Mouse (Mus musculus) limb, embryonic 11.5 days (tissue): ENCODE results near the gene Mydgf. TPM values are rescaled to one million over a fixed set of nuclear protein-coding genes. Genes with fewer than 3 reads are reported as not detected.

Experiments used
- ATAC-seq: fragments of 200-750 bp; cut with Nextera tagmentation; 2 replicates; pipeline ENCODE4 v1.8.0; 2017; ENCODE audit warnings: low read depth; ENCODE audit not compliant: insufficient number of reproducible peaks, low FRiP score, low TSS enrichment
- DNase-seq: peaks from one replicate; pipeline ENCODE4 v3.0.0-alpha.2; 2015; ENCODE audit warnings: low spot score
- H3K27ac ChIP-seq: fragments of 300-500 bp; sonication (generic); replicated peaks from 2 replicates; pipeline ENCODE4 v1.5.1; 2014; ENCODE audit warnings: low read depth, mild to moderate bottlenecking, low read length
- H3K27me3 ChIP-seq: fragments of 300-500 bp; sonication (generic); 2 replicates; pipeline ENCODE4 v1.6.1; 2014; ENCODE audit warnings: mild to moderate bottlenecking, low read length, mixed read lengths; ENCODE audit not compliant: control insufficient read depth, insufficient read depth
- H3K36me3 ChIP-seq: fragments of 300-500 bp; sonication (generic); 2 replicates; pipeline ENCODE4 v1.6.1; 2014; ENCODE audit warnings: mild to moderate bottlenecking, low read length, moderate library complexity, mixed read lengths; ENCODE audit not compliant: control insufficient read depth, insufficient read depth
- H3K4me1 ChIP-seq: fragments of 300-500 bp; sonication (generic); 2 replicates; pipeline ENCODE4 v1.6.1; 2014; ENCODE audit warnings: low read length, mixed read lengths; ENCODE audit not compliant: control insufficient read depth, insufficient read depth
- H3K4me2 ChIP-seq: fragments of 300-500 bp; sonication (generic); 2 replicates; pipeline ENCODE4 v1.6.1; 2014; ENCODE audit warnings: low read depth, mild to moderate bottlenecking, moderate library complexity; ENCODE audit not compliant: severe bottlenecking
- H3K4me3 ChIP-seq: fragments of 300-500 bp; sonication (generic); 2 replicates; pipeline ENCODE4 v1.5.1; 2014; ENCODE audit warnings: low read depth, low read length
- H3K9ac ChIP-seq: fragments of 300-500 bp; sonication (generic); 2 replicates; pipeline ENCODE4 v1.6.1; 2014; ENCODE audit warnings: mild to moderate bottlenecking, low read length
- H3K9me3 ChIP-seq: fragments of 300-500 bp; sonication (generic); 2 replicates; pipeline ENCODE4 v1.6.1; 2016; ENCODE audit warnings: low read length; ENCODE audit not compliant: control insufficient read depth
- WGBS: fragments of 180-500 bp; shearing (Covaris S2); extraction: QIAGEN DNeasy Blood & Tissue Kit; methylation state at CpG from one replicate; pipeline ENCODE4 v1.1.7; 2014; 5-methylcytosine and 5-hydroxymethylcytosine counted together
- polyA plus RNA-seq: library from polyadenylated mRNA; unstranded; fragments of >200 nt; fragmentation: Nextera tagmentation; extraction: Ambion mirVana; gene quantifications from 2 replicates; pipeline ENCODE4 v1.2.1, GENCODE M21; 2014

The Mydgf gene
- polyA plus RNA-seq, 1 experiment from 2014 or later: 65.9 TPM

DNA sequence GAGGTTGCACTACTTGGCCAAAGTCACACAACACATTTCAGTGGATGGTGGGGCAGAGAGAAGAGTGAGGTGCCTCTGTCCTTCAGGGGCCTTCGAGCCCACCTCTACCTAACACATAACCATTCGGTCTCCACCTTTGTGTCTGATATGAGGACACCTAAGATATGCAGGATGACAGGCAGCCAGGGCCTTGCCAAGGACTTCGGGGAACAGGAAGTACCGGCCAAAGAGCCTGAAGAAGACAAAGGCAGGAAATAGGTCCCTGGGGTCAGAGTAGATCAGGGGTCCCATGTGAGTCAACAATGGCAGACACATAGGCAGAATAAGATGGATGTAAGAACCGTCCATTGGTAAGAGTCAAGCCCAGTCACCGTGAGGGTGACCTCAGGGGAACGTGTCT is 47.2 kb downstream of the Mydgf start:
- WGBS: 88% methylated on average over 7 of the region's 7 CpGs
- H3K9me3 ChIP-seq: no peaks in the 10 kb centered on the region
- peaks cover 3% of the 10 kb centered on the region; the same call in 1 of the 2 replicates for H3K4me1 ChIP-seq
- no peak overlapping the region for H3K4me2 ChIP-seq
- no peak for DNase-seq
- no peak overlapping the region for H3K9ac ChIP-seq
- peaks cover 35% of the 10 kb centered on the region for H3K27me3 ChIP-seq
- no peak for ATAC-seq
- H3K36me3 ChIP-seq: no peaks in the 10 kb centered on the region
- H3K4me3 ChIP-seq: no peak overlapping the region
- no peak overlapping the region for H3K27ac ChIP-seq

DNA sequence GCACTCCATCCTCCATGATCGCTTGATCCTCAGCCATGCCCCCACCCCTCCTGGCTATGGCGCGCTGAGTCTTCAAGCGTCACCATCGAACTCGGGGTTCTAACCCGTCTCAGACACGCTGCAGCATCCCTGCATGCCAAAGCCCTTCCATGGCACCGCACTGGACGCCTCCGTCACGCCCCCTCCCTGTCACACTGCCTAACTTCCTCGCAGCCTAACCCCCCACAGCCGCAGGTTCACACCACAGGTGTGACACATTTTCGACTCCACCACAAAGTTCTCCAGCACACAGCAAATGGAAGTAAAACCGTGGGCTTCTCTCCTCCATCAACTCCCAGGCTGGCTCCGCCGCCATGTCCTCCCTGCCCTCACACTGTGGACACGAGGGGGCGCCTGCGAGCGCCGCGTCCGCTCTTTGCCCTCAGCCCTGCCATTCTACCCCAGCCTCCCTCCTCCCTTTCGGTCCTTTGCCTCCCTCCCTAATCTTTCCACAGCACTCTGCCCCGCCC is 49.2 kb downstream of the Mydgf start:
- Histone ChIP-seq H3K9ac (no peak overlapping the region), H3K4me1 (peaks cover 3% of the 10 kb centered on the region; the same call in 1 of the 2 replicates)
- no peak for ATAC-seq

DNA sequence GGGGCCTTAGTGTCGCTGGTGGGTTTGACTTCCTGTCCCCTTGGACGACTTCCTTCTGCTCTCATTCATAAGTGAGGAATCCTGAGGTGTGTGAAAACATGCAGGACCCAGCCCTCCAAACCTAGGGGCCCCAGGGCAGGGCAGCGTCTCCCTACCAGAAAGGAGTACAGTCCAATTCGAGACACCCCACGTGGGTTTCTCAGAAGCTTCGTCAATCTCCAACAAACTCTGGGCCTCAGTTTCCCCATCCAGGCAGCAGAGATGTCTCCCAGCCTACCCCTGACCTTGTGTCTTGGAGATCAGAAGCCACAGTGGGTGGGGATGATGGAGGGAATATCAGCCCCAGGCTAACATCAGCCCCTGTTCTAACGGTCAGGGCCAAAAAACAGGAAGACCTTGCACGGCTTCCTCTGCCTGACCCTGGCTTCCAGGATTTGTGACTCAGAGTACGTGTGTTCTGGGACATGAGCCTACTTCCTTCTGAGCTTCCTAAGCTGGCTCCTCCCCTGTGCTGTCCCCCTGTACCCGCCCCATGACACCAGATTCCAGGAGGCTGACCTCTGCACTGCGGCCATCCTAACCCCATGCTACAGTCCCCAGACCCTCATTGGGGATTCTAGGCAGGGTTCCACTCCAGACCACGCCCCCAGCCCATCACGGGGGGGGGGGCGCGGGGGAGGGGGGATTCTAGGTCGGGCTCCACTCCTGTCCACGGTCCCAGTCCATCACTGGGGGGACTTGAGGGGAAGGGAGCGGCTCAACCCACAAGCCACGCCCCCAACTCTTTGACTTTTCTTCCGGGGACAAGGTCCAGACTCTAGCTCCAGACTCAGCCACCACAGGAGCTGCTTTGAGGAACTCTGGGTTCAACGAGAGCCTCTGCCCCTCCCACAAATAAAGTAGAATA is 50.0 kb downstream of the Mydgf start:
- peaks cover 3% of the 10 kb centered on the region; the same call in 1 of the 2 replicates for H3K4me1 ChIP-seq
- H3K9ac ChIP-seq: no peak overlapping the region
- peaks cover 6% of the 10 kb centered on the region for H3K27me3 ChIP-seq
- H3K4me3 ChIP-seq: 0 out of 2 replicates have a peak overlapping the region, but pooled peaks have one; percentile 21
- ATAC-seq (peak; percentile 20; the same call in 1 of the 2 replicates), DNase-seq (peak; percentile 39)
- no peaks in the 10 kb centered on the region; the same call in 1 of the 2 replicates for H3K9me3 ChIP-seq
- H3K27ac ChIP-seq: no peak overlapping the region; the same call in 1 of the 2 replicates
- H3K36me3 ChIP-seq: no peaks in the 10 kb centered on the region
- H3K4me2 ChIP-seq: peak overlapping the region; percentile 46
- 21% methylated on average over 19 of the region's 21 CpGs for WGBS

More for the DNA sequence above, 49.2 kb downstream of the Mydgf start:
- H3K9me3 ChIP-seq: no peaks in the 10 kb centered on the region; the same call in 1 of the 2 replicates
- H3K36me3 ChIP-seq: no peaks in the 10 kb centered on the region
- 3% methylated on average over 27 of the region's 27 CpGs for WGBS
- peak overlapping the region; percentile 21 for H3K4me3 ChIP-seq
- peak; percentile 73 for DNase-seq
- H3K27ac ChIP-seq: no peak overlapping the region
- H3K4me2 ChIP-seq: peak overlapping the region; percentile 46
- peaks cover 14% of the 10 kb centered on the region for H3K27me3 ChIP-seq

DNA sequence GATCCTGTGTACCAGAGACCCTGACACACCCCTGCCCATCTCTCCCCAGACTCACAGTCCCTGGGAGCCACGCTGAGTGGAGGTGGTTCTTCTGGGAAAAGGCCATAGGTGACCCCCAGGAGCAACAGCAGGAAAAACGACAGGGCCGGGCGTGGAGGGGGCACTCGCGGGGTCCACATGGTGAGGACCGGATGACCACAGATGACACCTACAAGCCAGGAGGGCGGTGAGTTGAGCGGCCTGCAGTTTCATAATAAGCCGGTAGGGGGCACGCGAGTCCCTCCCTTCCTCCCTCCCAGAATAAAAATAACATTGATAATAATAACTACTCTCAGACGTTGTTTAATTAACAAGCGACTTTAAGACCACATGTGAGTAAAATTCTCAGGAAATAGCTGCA is 51.1 kb downstream of the Mydgf start:
- DNase-seq (peak; percentile 74), ATAC-seq (no peak)
- H3K4me1 ChIP-seq: peaks cover 3% of the 10 kb centered on the region; the same call in 1 of the 2 replicates
- H3K27me3 ChIP-seq: no peaks in the 10 kb centered on the region
- WGBS: 1% methylated on average over 14 of the region's 14 CpGs
- no peaks in the 10 kb centered on the region for H3K36me3 ChIP-seq
- H3K4me2 ChIP-seq: no peak overlapping the region
- H3K9me3 ChIP-seq: no peaks in the 10 kb centered on the region; the same call in 1 of the 2 replicates
- no peak overlapping the region for H3K4me3 ChIP-seq
- no peak overlapping the region for H3K27ac ChIP-seq
- H3K9ac ChIP-seq: no peak overlapping the region

DNA sequence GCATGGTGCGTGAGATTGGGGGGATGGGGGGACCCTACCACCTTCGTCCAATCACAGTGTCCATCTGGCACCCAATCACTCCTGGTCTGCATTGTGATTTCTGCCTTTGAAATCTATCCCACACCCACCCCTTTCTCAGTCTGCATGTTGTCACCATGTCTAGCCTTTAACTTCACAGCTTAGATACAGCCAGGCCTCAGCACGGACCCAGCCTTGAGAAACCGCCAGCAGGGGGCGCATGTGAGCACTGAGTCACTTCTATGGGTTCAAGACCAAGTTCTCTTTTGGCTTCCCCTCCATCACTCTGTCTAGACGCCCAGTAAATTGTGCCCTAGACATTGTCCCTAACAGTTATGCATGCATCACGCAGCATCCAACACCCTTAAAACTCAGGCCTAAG is 51.9 kb downstream of the Mydgf start:
- Histone ChIP-seq H3K36me3 (no peaks in the 10 kb centered on the region), H3K4me1 (peaks cover 3% of the 10 kb centered on the region; the same call in 1 of the 2 replicates), H3K4me3 (no peak overlapping the region), H3K4me2 (no peak overlapping the region), H3K9me3 (no peaks in the 10 kb centered on the region; the same call in 1 of the 2 replicates), H3K27me3 (no peaks in the 10 kb centered on the region), H3K27ac (no peak overlapping the region), H3K9ac (no peak overlapping the region)
- no peak for ATAC-seq
- WGBS: 43% methylated on average over 7 of the region's 7 CpGs
- peak; percentile 73 for DNase-seq

DNA sequence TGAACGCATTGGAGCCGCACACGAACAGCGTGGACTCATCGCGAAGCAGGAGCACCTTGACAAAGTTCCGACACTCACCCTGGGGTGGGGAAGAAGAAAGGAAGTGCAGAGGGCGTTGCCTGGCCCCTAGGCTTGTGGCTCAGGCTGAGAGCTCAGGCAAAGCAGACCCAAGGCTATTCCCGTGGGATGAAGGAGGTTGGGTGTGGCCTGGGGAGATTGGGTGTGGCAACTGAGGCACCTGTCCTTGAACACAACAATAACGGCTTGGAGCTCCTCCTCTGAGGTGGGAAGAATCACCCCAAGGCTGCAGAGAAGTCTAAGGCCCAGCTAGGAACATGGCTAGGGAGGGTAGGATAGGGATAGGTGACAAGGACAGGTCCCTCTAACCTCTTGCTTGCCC is 52.6 kb downstream of the Mydgf start:
- Histone ChIP-seq H3K9me3 (no peaks in the 10 kb centered on the region; the same call in 1 of the 2 replicates), H3K9ac (no peak overlapping the region), H3K36me3 (no peaks in the 10 kb centered on the region), H3K4me3 (no peak overlapping the region), H3K4me1 (peaks cover 3% of the 10 kb centered on the region; the same call in 1 of the 2 replicates), H3K27me3 (no peaks in the 10 kb centered on the region), H3K27ac (no peak overlapping the region), H3K4me2 (no peak overlapping the region)
- ATAC-seq (no peak), DNase-seq (no peak)
- 96% methylated on average over 10 of the region's 10 CpGs for WGBS

DNA sequence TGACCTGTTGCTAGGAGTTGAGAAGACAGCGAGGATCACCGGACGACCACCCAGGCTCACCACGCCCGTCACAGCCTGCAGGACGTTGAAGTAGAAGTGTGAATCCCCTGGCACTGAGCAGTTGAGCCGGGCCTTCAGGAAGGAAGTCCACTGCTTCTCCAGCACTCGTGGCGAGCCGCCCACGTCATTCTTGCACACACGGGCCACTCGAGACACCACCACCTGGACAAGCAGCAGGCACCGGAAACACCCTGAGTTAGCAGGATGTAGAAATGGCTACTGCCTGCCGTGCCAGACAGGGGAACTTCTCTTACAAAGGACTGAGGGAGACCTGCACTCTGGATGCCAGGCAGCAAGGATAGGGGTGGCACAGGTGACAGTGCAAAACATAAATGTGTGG is 55.5 kb downstream of the Mydgf start:
- ATAC-seq (no peak), DNase-seq (no peak)
- H3K9me3 ChIP-seq: no peaks in the 10 kb centered on the region; the same call in 1 of the 2 replicates
- no peaks in the 10 kb centered on the region for H3K36me3 ChIP-seq
- peaks cover 17% of the 10 kb centered on the region for H3K27me3 ChIP-seq
- H3K4me3 ChIP-seq: no peak overlapping the region
- H3K4me2 ChIP-seq: no peak overlapping the region
- H3K4me1 ChIP-seq: 0 out of 2 replicates have a peak, but pooled peaks cover 5% of the 10 kb centered on the region
- 86% methylated on average over 15 of the region's 15 CpGs for WGBS
- H3K27ac ChIP-seq: no peak overlapping the region
- no peak overlapping the region for H3K9ac ChIP-seq

DNA sequence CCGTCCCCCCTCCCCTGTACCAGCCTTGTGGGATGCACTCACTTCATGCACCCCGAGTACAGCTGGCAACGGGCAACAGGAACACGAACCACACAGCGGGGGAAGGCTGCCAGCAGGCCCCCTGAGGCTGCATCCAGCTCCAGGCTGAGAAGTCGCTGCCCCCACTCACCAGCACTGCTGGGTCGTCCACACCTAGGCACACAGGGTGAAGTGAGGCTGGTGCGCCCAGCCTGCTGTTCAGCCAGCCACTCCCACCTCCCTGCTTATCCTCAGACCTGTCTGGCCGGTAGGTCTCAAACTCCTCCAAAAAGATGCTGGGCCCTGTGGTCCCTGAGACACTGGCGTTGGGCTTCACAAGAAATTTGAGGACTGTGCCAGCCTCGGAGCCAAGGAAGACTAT is 57.5 kb downstream of the Mydgf start:
- DNase-seq (no peak), ATAC-seq (no peak)
- WGBS: 72% methylated on average over 11 of the region's 11 CpGs

More for the DNA sequence above, 57.5 kb downstream of the Mydgf start:
- Histone ChIP-seq H3K27me3 (peaks cover 35% of the 10 kb centered on the region), H3K4me1 (0 out of 2 replicates have a peak, but pooled peaks cover 5% of the 10 kb centered on the region), H3K9ac (no peak overlapping the region), H3K9me3 (peaks cover 7% of the 10 kb centered on the region; the same call in 1 of the 2 replicates), H3K4me2 (no peak overlapping the region), H3K4me3 (no peak overlapping the region), H3K36me3 (no peaks in the 10 kb centered on the region), H3K27ac (no peak overlapping the region)
